Mouse (Mus musculus) small intestine, adult 2 months (tissue): ENCODE measurements around the gene Atp13a1. TPM values are rescaled to one million over a fixed set of nuclear protein-coding genes. Genes with fewer than 3 reads are reported as not detected.

ENCODE experiments used
- H3K27ac ChIP-seq: fragments of 200-500 bp; 2 replicates; pipeline ENCODE4 v1.5.1; 2012; ENCODE audit warnings: low read depth, low read length, control low read depth, inconsistent platforms; ENCODE audit not compliant: insufficient read depth
- H3K27me3 ChIP-seq: fragments of 200-500 bp; 2 replicates; pipeline ENCODE4 v1.6.1; 2012; ENCODE audit warnings: mild to moderate bottlenecking, moderate library complexity, low read length, inconsistent platforms; ENCODE audit not compliant: control insufficient read depth, insufficient read depth
- H3K36me3 ChIP-seq: fragments of 200-500 bp; 2 replicates; pipeline ENCODE4 v1.6.1; 2012; ENCODE audit warnings: mild to moderate bottlenecking, low read length, control low read depth, inconsistent platforms; ENCODE audit not compliant: control insufficient read depth, insufficient read depth
- H3K4me1 ChIP-seq: fragments of 200-500 bp; 2 replicates; pipeline ENCODE4 v1.6.1; 2012; ENCODE audit warnings: low read length, inconsistent platforms, mixed read lengths; ENCODE audit not compliant: control insufficient read depth, insufficient read depth, insufficient read length
- H3K4me3 ChIP-seq: fragments of 200-500 bp; 2 replicates; pipeline ENCODE4 v1.5.1; 2012; ENCODE audit warnings: low read depth, mild to moderate bottlenecking, control low read depth, inconsistent platforms, low read length, moderate library complexity
- CTCF ChIP-seq: fragments of 200-500 bp; IDR thresholded peaks from 2 replicates; pipeline ENCODE4 v1.5.1; 2012; ENCODE audit warnings: low read depth, mild to moderate bottlenecking, control low read depth, inconsistent platforms, low read length, moderate library complexity, mixed read lengths; ENCODE audit not compliant: insufficient replicate concordance, insufficient read length; ENCODE audit errors: extremely low read depth
- POLR2A ChIP-seq: fragments of 200-500 bp; IDR thresholded peaks from 2 replicates; pipeline ENCODE4 v1.6.1; 2012; ENCODE audit warnings: low read depth, mild to moderate bottlenecking, control low read depth, inconsistent platforms, low read length, moderate library complexity
- WGBS: fragments of 180-500 bp; shearing (Covaris S2); methylation state at CpG from one replicate; pipeline ENCODE4 v1.1.7; 2018; 5-methylcytosine and 5-hydroxymethylcytosine counted together
- polyA plus RNA-seq: library from polyadenylated mRNA; depleted of rRNA; stranded (reverse); fragments of >200 nt; gene quantifications from 2 replicates; pipeline ENCODE4 v1.2.3, GENCODE M21; 2012

The Atp13a1 gene
- polyA plus RNA-seq, 1 experiment, result 102 TPM

GRCm38 (mm10) chr8:69807236-69807635, 16.3 kb downstream of the Atp13a1 start:
- TF ChIP-seq POLR2A (no peak), CTCF (no peak)
- WGBS, result 92% methylated on average over 5 of the region's 5 CpGs
- peaks cover 65% of the 10 kb centered on the region for H3K36me3 ChIP-seq

GRCm38 (mm10) chr8:69808094-69808863, 17.3 kb downstream of the Atp13a1 start, which contains the start of gene Gmip:
Gene Gmip (plus strand): TSS chr8:69808679.
- peak within 1 kb of the TSS; percentile 17 for H3K27ac ChIP-seq

More at GRCm38 (mm10) chr8:69807236-69807635, 16.3 kb downstream of the Atp13a1 start:
- no peaks in the 10 kb centered on the region for H3K27me3 ChIP-seq
- peaks cover 5% of the 10 kb centered on the region; the same call in 1 of the 2 replicates for H3K4me1 ChIP-seq
- H3K4me3 ChIP-seq, result no peak overlapping the region
- no peak overlapping the region for H3K27ac ChIP-seq

DNA sequence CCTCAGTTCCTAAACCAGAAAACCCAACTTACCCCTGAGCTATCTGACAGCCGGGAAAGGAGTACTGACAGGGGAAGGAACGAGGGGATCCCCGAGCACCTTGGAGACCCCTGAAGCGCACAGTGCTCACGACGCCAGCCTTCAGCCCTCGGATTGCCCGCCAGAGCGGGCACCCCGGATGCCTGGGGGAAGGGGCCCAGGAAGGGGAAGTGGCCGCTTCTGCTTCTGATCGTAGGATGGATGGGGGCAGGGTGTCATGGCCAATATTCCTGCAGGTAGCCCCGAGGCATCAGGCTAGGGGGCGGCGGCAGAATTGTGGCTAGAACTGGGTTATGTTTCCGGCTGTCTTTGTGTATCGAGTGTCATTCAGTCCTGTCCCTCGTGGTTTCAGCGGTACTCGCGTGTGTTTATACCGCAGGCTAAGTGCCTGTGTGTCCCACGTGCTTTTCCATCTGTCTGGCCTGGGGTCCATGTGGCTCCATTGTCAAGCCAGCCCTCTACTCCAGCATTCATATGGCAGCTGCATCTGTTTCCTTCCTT, 18.0 kb downstream of the Atp13a1 start:
- Histone ChIP-seq H3K4me1 (peaks cover 5% of the 10 kb centered on the region; the same call in 1 of the 2 replicates), H3K27me3 (no peaks in the 10 kb centered on the region), H3K36me3 (peaks cover 56% of the 10 kb centered on the region), H3K27ac (no peak overlapping the region), H3K4me3 (peak overlapping the region; percentile 89)
- TF ChIP-seq CTCF (no peak), POLR2A (no peak)
- WGBS, result under 1% methylated on average over 23 of the region's 23 CpGs

More at GRCm38 (mm10) chr8:69808094-69808863, 17.3 kb downstream of the Atp13a1 start, which contains the start of gene Gmip:
- peak; percentile 67; the same call in 1 of the 2 replicates for TF ChIP-seq POLR2A
- TF ChIP-seq CTCF, result no peak
- WGBS, result 4% methylated on average over 28 of the region's 28 CpGs
- H3K4me3 ChIP-seq, result peak within 1 kb of the TSS; percentile 89
- no peaks in the 10 kb centered on the region for H3K27me3 ChIP-seq
- peaks cover 56% of the 10 kb centered on the region for H3K36me3 ChIP-seq
- peaks cover 5% of the 10 kb centered on the region; the same call in 1 of the 2 replicates for H3K4me1 ChIP-seq

DNA sequence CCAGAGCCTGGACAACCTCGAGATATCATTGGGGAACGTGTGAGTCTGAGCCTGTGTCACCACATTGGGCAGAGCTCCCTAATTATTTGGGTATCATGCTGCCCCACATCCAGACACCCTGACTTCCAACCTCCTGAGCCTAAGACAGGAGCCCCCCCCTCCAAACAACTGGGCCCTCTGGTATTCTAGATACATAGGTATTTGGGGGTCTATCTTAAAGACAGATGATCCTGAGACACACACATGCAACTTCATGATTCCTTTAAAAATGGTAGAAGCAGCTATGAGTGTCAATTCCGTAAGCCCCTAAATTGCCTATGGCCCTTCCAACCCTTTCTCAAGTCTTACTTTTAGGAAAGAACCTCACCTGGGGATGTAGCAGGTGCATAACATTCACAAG, 18.9 kb downstream of the Atp13a1 start:
- H3K4me3 ChIP-seq, result no peak overlapping the region
- peaks cover 56% of the 10 kb centered on the region for H3K36me3 ChIP-seq
- 78% methylated on average over 3 of the region's 3 CpGs for WGBS
- TF ChIP-seq POLR2A (no peak), CTCF (no peak)
- no peak overlapping the region for H3K27ac ChIP-seq
- peaks cover 5% of the 10 kb centered on the region; the same call in 1 of the 2 replicates for H3K4me1 ChIP-seq
- no peaks in the 10 kb centered on the region for H3K27me3 ChIP-seq

DNA sequence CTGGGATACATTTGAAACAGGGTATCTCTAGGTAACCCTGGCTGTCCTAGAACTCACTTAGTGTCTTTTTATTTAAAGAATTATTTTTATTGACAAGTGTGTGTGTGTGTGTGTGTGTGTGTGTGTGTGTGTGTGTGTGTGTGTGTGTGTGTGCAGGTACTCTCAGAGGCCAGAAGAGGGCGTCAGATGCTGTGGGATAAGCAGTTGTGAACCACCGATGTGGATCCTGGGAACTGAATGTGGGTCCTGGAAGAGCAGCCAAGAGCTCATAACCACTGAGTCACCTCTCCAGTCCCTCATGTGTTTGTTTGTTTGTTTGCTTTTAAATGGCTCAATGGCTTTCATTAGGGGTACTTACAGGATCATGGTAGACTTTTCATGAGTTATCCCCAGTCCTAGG, 23.9 kb downstream of the Atp13a1 start:
- Histone ChIP-seq H3K4me3 (no peak overlapping the region), H3K36me3 (peaks cover 42% of the 10 kb centered on the region), H3K4me1 (peaks cover 22% of the 10 kb centered on the region), H3K27ac (peak overlapping the region; percentile 32; the same call in 1 of the 2 replicates), H3K27me3 (no peaks in the 10 kb centered on the region)
- WGBS, result 88% methylated on average over 2 of the region's 2 CpGs
- TF ChIP-seq POLR2A (no peak), CTCF (no peak)

DNA sequence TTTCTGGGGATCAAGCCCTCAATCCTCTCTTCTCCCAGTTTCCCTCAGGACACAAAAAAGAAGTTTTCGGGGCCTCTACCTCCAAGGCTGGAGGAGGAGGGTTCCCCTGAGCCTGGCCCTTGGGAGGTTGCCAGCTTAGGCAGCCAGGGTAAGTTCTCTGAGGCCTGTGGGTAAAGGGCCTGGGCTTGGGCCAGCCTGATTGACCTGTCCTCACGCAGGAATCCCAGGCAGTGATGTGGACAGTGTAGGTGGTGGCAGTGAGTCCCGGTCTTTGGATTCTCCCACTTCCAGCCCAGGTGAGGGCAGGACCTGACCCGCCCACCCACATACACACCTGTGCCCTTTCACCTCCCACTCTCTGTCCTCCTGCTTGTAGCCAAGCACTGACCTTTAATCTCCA, 24.4 kb downstream of the Atp13a1 start:
- Histone ChIP-seq H3K36me3 (peaks cover 42% of the 10 kb centered on the region), H3K27ac (peak overlapping the region; percentile 32; the same call in 1 of the 2 replicates), H3K4me3 (no peak overlapping the region), H3K27me3 (no peaks in the 10 kb centered on the region), H3K4me1 (peaks cover 22% of the 10 kb centered on the region)
- WGBS, result 74% methylated on average over 4 of the region's 4 CpGs
- TF ChIP-seq POLR2A, result no peak
- no peak for TF ChIP-seq CTCF

DNA sequence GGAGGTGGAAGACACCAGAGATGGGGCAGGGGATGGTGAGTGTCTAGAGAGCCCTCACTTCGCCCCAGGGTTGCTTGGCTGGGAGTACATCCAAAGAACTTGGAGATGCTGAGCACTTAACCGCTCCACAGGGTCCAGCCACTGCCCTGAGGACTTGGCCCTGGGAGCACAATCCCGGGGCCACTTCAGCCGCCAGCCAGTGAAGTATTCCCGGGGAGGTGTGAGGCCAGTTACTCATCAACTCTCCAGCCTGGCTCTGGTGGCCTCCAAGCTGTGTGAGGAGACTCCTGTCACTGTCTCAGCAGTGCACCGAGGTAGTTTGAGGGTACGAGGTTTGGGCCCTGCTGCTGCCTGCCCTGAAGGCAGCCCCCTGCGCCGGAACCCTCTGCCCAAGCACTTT, 29.5 kb downstream of the Atp13a1 start:
- WGBS, result 65% methylated on average over 9 of the region's 9 CpGs
- no peak for TF ChIP-seq POLR2A
- TF ChIP-seq CTCF, result no peak
- Histone ChIP-seq H3K36me3 (peaks cover 16% of the 10 kb centered on the region), H3K4me1 (peaks cover 33% of the 10 kb centered on the region), H3K27me3 (no peaks in the 10 kb centered on the region), H3K4me3 (no peak overlapping the region), H3K27ac (no peak overlapping the region)
